Mouse (Mus musculus): Measurements from ENCODE around the gene Kcnj12.

GRCm38 (mm10) chr11:61091192-61091591, 68.8 kb downstream of the Kcnj12 start:
- no peak for TF ChIP-seq CTCF (IDR thresholded peaks at IDR 0.05; ENCODE audit: low read depth)
- no peak for TF ChIP-seq EP300 (optimal IDR thresholded peaks at IDR 0.05)

Measured in stomach, postnatal 0 days (tissue).